Mouse (Mus musculus) thymus, adult 2 months (tissue): ENCODE data around the gene Ppp1r1b. TPM values are rescaled to one million over a fixed set of nuclear protein-coding genes. Genes with fewer than 3 reads are reported as not detected.

ENCODE experiments used
- DNase-seq: peaks from one replicate; pipeline ENCODE4 v3.0.0; 2021
- H3K27ac ChIP-seq: fragments of 200-500 bp; 2 replicates; pipeline ENCODE4 v1.5.1; 2012; ENCODE audit warnings: low read length, control low read depth; ENCODE audit not compliant: control insufficient read depth, insufficient read depth
- H3K27me3 ChIP-seq: fragments of 200-500 bp; 2 replicates; pipeline ENCODE4 v1.6.1; 2012; ENCODE audit warnings: mild to moderate bottlenecking, low read length, moderate library complexity, mixed read lengths; ENCODE audit not compliant: control insufficient read depth, insufficient read depth
- H3K36me3 ChIP-seq: fragments of 200-500 bp; 2 replicates; pipeline ENCODE4 v1.6.1; 2012; ENCODE audit warnings: mild to moderate bottlenecking, low read length, moderate library complexity; ENCODE audit not compliant: control insufficient read depth, insufficient read depth
- H3K4me1 ChIP-seq: fragments of 200-500 bp; replicated peaks from 2 replicates; pipeline ENCODE4 v1.6.1; 2012; ENCODE audit warnings: low read length; ENCODE audit not compliant: control insufficient read depth, insufficient read depth
- H3K4me3 ChIP-seq: fragments of 200-500 bp; 2 replicates; pipeline ENCODE4 v1.5.1; 2012; ENCODE audit warnings: mild to moderate bottlenecking, low read length, control low read depth, moderate library complexity; ENCODE audit not compliant: control insufficient read depth, insufficient read depth
- CTCF ChIP-seq: fragments of 200-500 bp; IDR thresholded peaks from 2 replicates; pipeline ENCODE4 v1.5.1; 2012; ENCODE audit warnings: mild to moderate bottlenecking, control low read depth, low read length, moderate library complexity, borderline replicate concordance; ENCODE audit not compliant: control insufficient read depth, poor library complexity, insufficient read depth; ENCODE audit errors: extremely low read depth
- POLR2A ChIP-seq: fragments of 200-500 bp; IDR thresholded peaks from 2 replicates; pipeline ENCODE4 v1.6.1; 2012; ENCODE audit warnings: mild to moderate bottlenecking, low read length, control low read depth, moderate library complexity; ENCODE audit not compliant: control insufficient read depth, poor library complexity, insufficient read depth; ENCODE audit errors: extremely low read depth
- WGBS: fragments of 180-500 bp; shearing (Covaris S2); methylation state at CpG from one replicate; pipeline ENCODE4 v1.1.7; 2018; 5-methylcytosine and 5-hydroxymethylcytosine counted together
- polyA plus RNA-seq: library from polyadenylated mRNA; depleted of rRNA; stranded (reverse); fragments of >200 nt; gene quantifications from 2 replicates; pipeline ENCODE4 v1.2.3, GENCODE M21; 2012; rRNA removed

The Ppp1r1b gene
- 5.9 and 11.5 TPM in 2 replicates for polyA plus RNA-seq

- peak within 1 kb of the TSS; percentile 32 for H3K4me3 ChIP-seq
- peaks cover 7% of the 10 kb centered on the region for H3K4me1 ChIP-seq
- peak; percentile 70 for DNase-seq
- no peak within 1 kb of the TSS for H3K27ac ChIP-seq
- TF ChIP-seq CTCF (no peak; the same call in 1 of the 2 replicates), POLR2A (peak; percentile 32; the same call in 1 of the 2 replicates)
- 2% methylated on average over 55 of the region's 55 CpGs for WGBS
- H3K36me3 ChIP-seq = no peaks in the 10 kb centered on the region
- H3K27me3 ChIP-seq = peaks cover 4% of the 10 kb centered on the region; the same call in 1 of the 2 replicates
Observed at GRCm38 (mm10) chr11:98348083-98348961, at the start of gene Ppp1r1b. TSS of gene Ppp1r1b (plus strand) at chr11:98348404.

GRCm38 (mm10) chr11:98298484-98299205 is 49.6 kb upstream of the Ppp1r1b start:
- Histone ChIP-seq H3K4me3 (no peak overlapping the region), H3K4me1 (no peaks in the 10 kb centered on the region; the same call in 1 of the 2 replicates), H3K36me3 (no peaks in the 10 kb centered on the region), H3K27me3 (peaks cover 15% of the 10 kb centered on the region), H3K27ac (no peak overlapping the region)
- DNase-seq = no peak
- WGBS = 35% methylated on average over 10 of the region's 10 CpGs
- TF ChIP-seq CTCF (no peak), POLR2A (no peak)

GRCm38 (mm10) chr11:98313790-98314323 is 34.3 kb upstream of the Ppp1r1b start:
- peak; percentile 47 for DNase-seq
- TF ChIP-seq POLR2A (no peak), CTCF (no peak)
- WGBS = 1% methylated on average over 26 of the region's 26 CpGs
- peaks cover 4% of the 10 kb centered on the region; the same call in 1 of the 2 replicates for H3K27me3 ChIP-seq
- H3K36me3 ChIP-seq = no peaks in the 10 kb centered on the region
- H3K4me1 ChIP-seq = no peaks in the 10 kb centered on the region
- no peak overlapping the region for H3K4me3 ChIP-seq
- no peak overlapping the region for H3K27ac ChIP-seq

GRCm38 (mm10) chr11:98317479-98317878 is 30.7 kb upstream of the Ppp1r1b start:
- no peaks in the 10 kb centered on the region for H3K36me3 ChIP-seq
- no peak overlapping the region for H3K4me3 ChIP-seq
- no peak for DNase-seq
- H3K27ac ChIP-seq = no peak overlapping the region
- H3K27me3 ChIP-seq = peaks cover 23% of the 10 kb centered on the region
- TF ChIP-seq CTCF (no peak), POLR2A (no peak)
- 6% methylated on average over 7 of the region's 7 CpGs for WGBS
- H3K4me1 ChIP-seq = no peaks in the 10 kb centered on the region

- no peaks in the 10 kb centered on the region for H3K36me3 ChIP-seq
- H3K4me1 ChIP-seq = no peaks in the 10 kb centered on the region
- no peak overlapping the region for H3K27ac ChIP-seq
- 7% methylated on average over 14 of the region's 14 CpGs for WGBS
- H3K27me3 ChIP-seq = peaks cover 22% of the 10 kb centered on the region
- no peak for DNase-seq
- TF ChIP-seq POLR2A (no peak), CTCF (no peak)
- no peak overlapping the region for H3K4me3 ChIP-seq
Observed at GRCm38 (mm10) chr11:98318421-98319116, 29.6 kb upstream of the Ppp1r1b start.
